Mouse (Mus musculus) T-helper 1 cell (primary cell): Measurements from ENCODE around the gene Sertad3.

Experiments
- in situ Hi-C: fragments of 300-600 bp; cut with MboI, MseI; formaldehyde crosslinking; loops from one replicate; pipeline ENCODE4 v1.15.1; 2025; ENCODE audit warnings: high pct_unique_total_duplicates

Sertad3 gene

DNA sequence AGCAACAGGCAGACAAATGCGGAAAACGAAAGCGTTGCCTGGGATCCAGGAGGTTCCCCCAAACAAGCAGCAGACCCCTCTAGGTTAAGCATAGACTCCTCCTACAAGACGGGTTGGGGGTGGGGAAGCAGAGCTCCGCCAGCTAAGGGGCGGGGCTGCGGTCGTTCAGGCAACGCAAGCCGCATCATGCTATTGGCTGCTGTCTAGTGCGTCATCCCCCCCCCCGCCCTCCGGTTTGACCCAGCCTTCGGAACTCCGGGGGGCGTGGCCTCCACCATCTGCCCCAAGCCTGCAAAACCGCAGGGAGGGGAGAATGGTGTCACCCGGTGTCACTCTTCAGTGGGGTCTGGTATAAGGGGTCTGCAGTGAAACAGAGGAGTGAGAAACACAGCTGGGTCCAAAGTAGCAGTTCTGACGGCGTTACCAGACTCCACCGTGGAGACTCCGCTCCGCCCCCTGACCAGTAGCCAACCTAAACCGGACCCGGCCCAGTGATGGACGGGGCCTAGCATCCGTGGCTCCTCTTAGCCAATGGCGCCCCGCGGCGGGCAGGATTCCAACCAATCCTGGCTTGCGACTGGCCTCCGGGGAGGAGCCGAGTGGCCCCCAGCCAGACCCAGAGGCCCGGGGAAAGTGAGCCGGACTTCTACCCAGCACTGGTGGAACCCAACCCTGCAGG is at the start of gene Sertad3:
TSS of gene Sertad3 (plus strand) at position 613 of the 679 bp plus-strand sequence.
- in situ Hi-C loops = no loop called here

DNA sequence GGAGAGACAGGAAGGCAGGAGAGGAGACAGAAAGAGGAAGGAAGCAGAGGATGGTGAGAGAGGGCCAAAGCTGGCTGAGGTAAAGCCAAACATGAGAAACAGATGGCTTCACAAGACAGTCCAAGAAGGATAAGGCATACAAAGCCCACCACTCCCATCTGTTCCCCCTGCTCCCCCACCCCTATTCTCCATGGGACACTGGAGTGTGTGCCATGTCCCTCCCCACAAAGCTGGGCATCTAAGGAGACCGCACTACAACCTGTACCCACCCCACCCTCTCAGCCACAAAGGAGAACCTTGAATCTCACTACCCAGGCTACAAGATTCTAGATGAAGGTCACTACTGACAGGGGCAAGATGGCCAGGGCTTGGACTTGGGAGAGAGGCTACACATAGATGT is 46.2 kb upstream of the Sertad3 start:
- in situ Hi-C loops = loop anchor here (10.0 kb wide), 1 partner anchor 837 kb away; the partner anchor contains the start of gene Eid2

DNA sequence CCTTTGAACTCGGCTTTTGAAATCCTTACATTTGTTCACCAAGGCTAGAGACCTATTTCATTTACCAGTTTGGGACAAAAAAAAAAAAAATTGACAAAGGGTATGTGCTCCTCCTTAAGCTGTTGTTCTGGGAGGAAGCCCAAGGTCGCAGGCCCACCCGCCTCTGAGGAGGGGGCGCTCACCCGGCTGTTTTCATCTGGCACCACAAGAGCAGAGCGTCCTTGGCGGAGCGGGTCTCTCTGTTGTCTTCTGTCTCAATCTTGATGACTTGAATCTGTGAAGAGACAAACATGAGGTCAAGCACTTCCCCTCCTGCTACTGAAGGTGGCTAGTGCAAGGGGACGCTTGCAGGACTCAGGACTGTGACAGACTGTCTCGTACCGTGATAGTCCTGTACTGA is 45.6 kb upstream of the Sertad3 start:
- in situ Hi-C loops = loop anchor here (10.0 kb wide), 1 partner anchor 837 kb away; the partner anchor contains the start of gene Eid2

DNA sequence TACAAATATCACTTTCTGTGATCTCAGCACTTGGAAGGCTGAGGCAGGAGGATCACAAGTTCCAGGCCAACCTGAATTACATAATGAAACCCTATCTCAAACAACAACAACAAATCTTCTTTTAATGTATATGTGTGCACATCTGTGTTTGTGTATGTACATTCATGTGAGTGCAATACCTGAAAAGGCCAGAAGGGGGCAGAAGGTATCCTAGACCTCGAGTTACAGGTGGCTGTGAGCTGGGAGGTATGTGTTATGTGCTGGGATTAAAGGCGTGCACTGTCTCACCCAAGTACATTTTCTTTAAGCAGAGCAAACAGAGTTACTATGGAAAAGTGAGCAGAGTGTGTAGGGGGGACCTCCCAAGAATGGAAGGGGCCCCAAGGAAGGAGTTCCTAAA is 44.4 kb upstream of the Sertad3 start:
- in situ Hi-C loops = loop anchor here (10.0 kb wide), 1 partner anchor 836 kb away; the partner anchor contains the start of gene Eid2

DNA sequence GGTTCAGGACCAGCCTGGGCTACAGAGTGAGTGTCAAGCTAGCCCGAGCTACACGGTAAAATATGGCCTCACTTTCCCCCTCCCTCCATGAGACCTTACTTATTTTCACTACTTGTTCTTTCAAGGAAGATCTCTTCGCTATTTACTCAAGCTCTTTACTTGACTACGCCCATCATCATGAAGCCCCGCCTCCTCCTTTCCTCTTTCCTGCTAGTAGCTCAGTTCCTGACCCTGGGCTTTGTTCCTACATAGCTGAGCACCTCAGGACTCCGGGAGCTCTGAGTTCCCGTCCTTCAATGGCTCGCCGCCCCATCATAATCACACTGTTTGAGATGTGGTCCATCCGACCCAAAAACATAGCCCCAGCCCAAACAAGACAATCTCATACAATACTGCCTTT is 40.2 kb upstream of the Sertad3 start:
- in situ Hi-C loops = no loop called here

DNA sequence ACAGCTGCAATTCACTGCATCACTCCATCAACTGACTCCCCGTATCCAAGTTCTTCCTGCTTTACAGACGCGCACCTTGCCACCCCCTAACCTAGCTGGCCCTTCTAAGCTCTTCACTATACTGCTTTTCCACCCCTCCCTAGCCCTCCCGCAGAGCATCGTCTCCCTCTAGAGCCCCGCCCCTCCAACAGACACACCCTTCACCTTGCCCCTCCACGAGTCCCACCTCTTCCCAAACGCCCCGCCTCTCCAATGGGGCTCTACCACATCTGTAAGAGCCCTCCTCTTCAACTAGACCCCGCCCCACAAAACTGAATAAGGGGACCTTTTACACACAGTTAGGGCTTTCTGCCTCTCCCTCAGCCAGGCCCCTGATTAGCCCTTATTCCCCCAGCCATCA is 39.8 kb upstream of the Sertad3 start:
- in situ Hi-C loops = no loop called here

DNA sequence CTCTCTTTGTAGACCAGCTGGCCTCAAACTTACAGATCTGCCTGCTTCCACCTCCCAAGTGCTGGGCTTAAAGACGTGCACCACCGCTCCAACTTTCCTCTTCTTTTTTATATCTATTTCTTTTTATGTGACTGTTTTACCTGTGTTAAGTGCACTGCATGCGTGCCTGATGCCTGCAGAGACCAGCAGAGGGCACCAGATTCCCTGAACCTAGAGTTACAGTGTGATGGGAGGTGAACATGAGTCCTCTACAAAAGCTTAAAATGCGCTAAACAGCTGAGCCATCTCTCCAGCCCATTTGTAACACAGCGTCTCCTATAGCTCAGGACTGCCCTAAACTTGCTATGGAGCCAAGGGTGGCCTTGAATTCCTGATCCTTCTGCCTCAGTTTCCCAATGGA is 36.0 kb upstream of the Sertad3 start:
- in situ Hi-C loops = no loop called here

DNA sequence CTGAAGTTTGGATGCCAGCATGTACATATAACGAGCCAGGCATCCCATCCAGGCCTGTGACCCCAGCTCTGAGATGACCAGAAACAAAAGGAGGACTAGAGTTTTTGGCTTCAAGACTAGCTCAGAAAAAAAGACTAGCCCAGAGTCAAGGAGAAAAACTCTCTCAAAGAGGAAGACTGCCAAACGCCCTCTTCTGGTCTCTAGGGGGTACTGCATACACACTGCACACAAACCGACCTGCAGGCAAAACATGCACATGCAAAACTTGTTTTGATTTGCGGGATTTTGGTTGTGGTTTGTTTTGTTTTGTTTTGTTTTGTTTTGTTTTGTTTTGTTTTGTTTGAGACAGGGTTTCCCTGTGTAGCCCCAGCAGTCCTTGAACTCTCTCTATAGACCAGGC is 33.6 kb upstream of the Sertad3 start:
- in situ Hi-C loops = no loop called here

DNA sequence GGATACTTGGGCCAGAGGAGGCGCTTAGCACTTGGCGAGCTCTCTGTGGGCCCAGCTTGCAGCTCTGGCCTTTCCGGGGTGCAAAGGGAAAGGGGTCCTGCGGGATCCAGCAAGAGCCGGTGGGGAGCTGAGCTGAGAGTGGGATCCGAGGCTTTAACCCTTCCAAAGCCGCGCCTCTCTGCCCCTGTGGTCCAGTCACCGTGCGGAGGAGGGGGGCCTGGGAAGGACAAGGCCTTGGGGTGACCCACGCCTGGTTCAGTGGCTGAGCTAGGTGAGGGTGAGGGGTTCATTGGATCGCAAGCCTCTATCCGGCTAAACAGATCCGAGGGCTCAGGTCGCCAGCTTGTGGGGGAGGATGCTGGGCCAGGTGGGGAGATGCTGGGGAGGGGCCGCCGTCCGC is 27.5 kb upstream of the Sertad3 start:
- in situ Hi-C loops = loop anchor here (5.0 kb wide), 1 partner anchor 36 kb away; no protein-coding TSS in a partner anchor

DNA sequence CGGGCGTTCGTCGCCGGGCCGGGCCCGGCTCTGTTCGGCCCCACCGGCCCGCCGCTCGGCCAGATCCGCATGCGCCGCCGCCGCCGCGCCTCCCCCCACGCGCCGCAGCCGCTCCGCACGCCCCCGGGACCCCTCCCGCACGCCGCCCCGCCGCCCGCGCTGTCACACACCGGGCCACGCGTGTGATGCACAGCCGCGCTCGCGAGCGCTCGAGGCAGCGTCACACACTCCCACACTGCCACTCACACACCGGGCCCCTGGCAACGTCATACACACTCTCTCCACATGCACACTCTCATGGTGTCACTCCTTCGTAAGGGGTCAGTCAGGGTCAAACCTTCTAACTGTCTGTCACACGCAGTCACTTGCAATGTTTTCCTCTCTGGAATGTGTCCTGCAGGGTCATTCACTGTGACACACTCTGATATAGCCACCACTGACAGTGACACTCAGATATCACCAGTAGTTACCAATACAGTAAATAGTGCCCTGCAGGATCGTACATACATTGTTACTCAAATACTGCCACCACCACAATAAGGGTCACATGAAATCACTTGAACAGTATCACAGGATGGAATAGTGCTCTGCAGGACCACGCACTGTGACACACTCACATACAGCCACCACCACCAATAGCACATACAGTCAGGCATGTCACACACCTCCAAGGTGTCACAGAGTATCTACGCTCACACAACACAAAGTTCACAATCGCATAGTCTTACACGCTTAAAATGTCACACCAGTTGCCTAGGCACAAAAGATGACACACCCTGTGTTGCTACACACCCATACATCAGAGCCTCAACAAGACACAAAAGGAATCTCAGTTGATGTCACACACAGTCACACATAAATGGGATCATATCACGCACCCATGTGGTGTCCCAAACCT is 26.8 kb upstream of the Sertad3 start:
- in situ Hi-C loops = loop anchor here (5.0 kb wide), 1 partner anchor 36 kb away; no protein-coding TSS in a partner anchor

DNA sequence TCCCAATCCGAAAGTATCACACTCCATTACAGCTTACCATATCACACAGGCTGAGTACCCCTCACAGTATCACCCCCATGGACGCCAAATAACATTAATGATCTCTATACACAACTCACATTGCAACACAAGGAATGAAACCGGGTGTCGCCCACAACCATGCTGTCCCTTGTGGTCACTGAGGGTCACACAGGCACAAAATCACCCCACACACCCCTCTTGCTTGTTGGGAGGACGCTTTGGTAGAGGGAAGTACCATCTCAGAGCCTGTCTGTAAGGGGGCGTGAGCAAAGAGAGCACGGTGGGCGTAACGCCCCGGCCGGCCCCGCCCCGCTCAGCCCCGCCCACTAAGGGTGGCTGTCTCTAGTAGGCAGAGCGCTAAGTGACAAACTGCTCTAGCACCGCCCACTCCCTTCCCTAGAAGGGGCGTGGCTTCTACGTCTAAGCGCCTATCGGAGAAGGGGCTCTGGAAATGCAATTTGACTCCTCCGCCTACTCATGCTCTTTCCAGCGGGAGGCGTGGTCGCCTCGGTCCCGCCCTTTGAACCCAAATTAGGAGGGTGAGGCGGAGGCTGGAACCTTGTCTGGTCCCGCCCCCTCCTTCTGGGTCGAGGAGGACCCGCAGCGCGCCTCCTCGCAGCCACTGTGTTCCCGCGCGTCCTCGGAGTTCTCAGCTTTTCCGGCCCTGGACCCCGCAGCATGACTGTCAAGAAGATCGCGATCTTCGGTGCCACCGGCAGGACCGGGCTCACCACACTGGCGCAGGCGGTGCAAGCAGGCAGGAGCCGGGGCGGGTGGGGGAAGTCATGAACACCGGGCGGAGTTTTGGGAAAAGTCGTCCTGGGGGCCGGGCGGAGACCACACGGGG is 25.9 kb upstream of the Sertad3 start, which contains the start of the genes Sptbn4 and Blvrb:
TSS of gene Sptbn4 (minus strand) at position 268 of the 868 bp plus-strand sequence.
TSS of gene Blvrb (plus strand) at position 560 of the 868 bp plus-strand sequence.
- in situ Hi-C loops = loop anchor here (5.0 kb wide), 1 partner anchor 35 kb away; no protein-coding TSS in a partner anchor

DNA sequence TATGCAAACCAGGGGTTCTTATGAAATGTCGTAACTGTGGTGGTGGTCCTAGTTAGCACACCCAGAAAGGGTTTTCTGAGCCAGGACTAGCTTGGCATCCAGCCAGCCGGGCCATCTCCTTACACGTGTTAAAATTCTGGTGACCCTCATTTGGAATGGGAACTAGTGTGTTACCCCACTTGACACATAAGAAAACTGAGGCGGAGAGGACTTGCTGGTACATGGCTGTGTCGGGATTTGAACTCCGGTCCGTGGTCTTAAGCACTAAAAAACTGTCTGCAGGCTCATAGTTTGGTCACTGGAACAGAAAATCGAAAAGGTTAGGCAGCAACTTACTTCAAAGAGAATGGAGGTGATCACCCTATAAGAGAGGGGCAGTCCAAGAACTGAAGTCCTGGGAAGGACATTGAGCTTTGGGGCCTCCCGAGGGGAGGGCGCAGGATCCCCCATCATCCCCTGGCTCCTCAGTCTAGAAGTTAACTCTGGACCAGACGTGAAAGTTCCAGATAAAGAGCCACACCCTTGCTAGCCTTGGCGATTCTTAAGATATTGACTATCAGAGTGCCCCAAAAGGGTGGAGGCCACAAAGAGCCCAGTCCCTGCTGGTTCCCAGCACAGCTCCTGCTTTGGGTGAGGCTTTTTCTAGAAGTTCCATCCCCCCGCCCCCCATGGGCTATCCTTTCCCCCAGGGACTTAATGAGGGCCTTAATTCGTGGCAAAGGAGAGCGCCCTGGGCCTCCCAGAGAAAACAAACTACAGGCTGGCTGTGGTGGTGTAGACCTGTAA is 25.0 kb upstream of the Sertad3 start:
- in situ Hi-C loops = loop anchor here (5.0 kb wide), 1 partner anchor 34 kb away; no protein-coding TSS in a partner anchor

DNA sequence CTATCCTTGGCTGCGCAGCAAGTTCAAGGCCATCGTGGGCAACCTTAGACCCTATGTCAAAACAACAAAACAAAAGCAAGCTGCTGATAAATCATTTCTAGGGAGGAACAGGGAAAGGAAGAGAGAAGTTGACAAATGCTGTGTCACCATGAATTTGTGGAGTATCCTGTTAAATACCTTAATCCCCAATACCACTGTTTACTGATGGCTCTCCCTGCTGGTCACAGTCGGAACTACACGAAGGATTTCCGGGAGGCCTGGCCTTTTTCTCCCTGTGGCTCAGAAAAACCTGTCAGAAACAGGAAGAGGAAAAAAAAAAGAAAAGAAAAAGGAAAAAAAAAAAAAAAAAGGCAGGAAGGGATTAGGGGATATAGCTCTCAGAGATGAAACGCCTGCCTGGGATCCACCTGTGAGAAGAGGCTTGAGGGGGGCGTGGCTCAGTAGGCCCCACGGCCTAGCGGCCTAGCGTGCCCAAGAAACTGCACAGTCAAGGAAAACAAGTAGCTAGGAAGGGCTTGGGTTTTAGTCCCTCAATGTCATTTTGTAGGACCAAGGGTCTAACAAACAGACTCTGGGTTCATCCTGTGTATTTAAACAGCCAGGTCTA is 24.2 kb upstream of the Sertad3 start:
- in situ Hi-C loops = loop anchor here (5.0 kb wide), 1 partner anchor 33 kb away; no protein-coding TSS in a partner anchor

DNA sequence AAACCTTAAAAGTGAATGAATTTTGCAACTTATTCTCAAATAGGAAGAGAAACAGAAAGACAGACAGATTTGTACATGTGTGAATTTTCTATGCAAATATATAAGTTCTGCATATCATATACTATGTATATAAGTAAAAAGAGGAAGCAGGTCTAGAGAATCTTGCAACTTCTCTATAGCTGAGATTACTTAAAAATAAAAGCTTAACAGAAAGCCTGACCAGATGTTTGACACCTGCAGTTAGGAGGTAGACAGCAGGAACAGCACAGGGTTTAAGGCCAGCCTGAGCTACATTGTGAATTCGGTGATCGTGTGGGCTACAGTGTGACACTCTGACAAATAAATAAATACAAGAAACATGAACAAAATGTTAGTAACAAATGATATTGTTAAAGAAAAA is 22.2 kb upstream of the Sertad3 start:
- in situ Hi-C loops = no loop called here

DNA sequence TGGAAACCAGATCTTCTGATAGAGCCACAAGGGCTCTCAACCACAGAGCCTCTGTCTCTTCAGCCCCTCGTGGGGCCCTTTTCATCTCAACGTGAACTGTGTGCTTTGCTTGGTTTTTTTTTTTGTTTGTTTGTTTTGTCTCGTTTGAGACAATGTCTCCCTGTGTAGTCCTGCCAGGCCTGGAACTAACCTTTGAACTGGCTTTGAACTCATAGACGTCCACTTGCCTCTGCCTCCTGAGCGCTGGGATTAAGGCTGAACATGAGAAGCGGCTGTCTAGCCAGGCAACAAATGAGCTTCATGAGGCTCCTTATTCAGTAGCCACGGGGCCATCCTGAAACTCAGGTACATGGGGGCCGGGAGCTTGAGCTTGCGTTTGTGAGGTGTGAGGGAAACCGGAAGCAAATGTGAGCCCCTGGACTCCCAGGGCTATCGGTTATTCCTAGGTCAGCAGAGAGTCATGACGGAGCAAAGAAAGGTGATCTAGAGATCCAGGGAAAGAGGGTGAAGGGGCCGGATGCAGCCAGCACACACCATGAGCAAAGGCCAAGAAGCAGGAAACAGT is 21.3 kb upstream of the Sertad3 start:
- in situ Hi-C loops = no loop called here

DNA sequence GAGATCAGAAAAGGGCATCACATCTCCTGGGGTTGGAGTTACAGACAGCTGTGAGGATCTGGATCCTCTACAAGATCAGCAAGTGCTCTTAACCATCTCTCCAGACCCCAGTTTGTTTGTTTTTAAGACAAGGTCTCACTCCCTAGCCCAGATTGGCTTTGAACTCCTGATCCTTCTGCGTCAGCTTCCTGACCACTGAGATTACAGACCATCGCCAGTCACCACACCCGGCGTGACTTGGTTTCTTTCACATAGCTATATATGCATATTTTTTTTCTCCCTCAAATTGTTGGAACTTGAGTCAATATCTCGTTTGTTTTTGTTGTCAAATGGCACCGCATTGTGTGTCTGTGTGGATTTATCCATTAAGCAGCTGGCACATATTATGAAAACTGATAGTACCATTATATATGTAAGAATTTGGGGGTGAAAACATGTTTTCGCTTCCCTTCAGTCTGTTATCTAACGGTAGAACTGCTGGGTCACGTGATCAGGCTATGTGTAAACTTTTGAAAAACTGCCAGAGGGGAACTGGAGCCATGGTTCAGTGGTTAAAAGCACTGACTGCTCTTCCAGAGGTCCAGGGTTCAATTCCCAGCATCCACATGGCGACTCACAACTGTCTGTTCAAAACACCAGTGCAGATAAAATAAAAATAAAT is 19.0 kb upstream of the Sertad3 start:
- in situ Hi-C loops = no loop called here

DNA sequence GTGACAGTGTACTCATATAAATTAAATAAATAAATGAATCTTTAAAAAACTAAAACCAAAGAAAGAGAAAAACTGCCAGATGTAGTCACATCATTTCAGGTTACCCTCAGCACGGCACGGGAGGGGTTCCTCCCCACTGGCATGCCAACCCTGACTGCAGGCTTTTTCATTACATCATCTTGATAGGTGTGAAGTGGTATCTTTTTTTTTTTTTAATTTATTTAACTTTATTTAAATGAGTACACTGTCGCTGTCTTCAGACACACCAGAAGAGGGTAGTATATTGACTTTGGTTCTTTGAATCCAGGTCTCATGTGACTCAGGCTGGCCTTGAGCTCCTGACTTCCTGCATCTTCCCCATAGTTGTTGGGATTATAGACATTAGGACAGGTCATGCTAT is 18.3 kb upstream of the Sertad3 start:
- in situ Hi-C loops = no loop called here

DNA sequence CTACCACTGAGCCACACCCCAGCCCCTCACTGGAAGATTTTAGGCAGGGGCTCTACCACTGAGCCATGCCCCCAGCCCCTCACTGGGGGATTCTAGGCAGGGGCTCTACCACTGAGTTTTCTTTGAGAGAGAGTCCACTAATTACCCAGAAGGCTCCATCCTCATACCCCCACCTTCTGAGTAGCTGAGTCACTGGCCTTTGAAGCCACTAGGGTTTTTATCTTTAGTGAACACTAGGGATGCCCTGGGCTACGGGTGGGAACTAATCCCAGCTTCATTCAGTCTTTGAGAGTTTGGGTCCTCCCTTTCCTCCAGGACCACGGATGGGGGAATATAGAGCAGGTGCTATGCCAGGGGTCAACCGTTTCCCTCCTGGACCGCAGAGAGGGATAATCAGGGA is 15.0 kb upstream of the Sertad3 start:
- in situ Hi-C loops = no loop called here

DNA sequence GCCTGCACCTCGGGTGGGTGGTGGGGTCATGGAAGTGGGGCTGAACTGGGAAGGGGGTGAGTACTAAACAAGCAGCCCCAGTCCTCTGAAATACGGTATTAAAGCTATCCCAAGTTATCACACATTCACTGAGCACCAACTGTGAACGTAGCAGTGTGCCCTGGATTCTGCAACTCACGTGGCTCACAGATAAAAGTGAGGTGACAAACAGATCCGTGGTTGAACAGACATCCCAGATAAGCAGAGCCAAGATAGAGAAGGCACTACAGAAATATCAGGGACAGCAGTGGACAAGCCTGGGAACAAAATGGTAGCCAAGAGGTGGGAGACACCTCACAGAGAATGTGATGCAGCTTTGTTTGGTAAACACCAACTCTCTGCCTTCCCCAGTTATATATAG is 13.9 kb upstream of the Sertad3 start:
- in situ Hi-C loops = no loop called here
